Mouse (Mus musculus) E14TG2a.4 (cell line): ENCODE results near the gene Hdac9.

Experiments
- CTCF ChIP-seq: conservative IDR thresholded peaks from 2 replicates; pipeline ENCODE4 v1.5.1; 2014; ENCODE audit warnings: low read length
- NANOG ChIP-seq: IDR thresholded peaks from 2 replicates; pipeline ENCODE4 v1.6.1; 2014; ENCODE audit warnings: borderline replicate concordance, low read length, mixed read lengths
- POU5F1 ChIP-seq: IDR thresholded peaks from 2 replicates; pipeline ENCODE4 v1.6.1; 2014; ENCODE audit warnings: low read length, borderline replicate concordance

DNA sequence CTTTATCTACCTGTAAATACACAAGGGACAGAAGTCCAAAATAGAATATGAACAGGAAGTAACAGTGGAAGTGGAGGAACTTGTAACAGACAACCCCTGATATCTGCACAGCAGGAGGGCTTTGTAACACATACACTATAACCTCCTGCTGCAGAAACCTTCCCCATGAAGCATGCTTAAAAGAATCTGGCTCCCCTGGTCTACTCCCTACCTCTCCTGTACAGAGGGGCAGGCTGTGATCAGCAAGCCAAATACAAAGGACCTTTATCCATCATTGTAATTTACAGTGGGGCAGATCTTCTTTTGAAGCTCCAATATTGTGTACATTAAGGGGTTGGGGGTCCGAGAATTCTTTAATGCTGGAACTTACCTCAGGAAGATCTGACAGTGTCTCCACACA lies 80.0 kb downstream of the Hdac9 start:
- TF ChIP-seq CTCF (no peak), POU5F1 (no peak), NANOG (no peak)
